Mouse (Mus musculus) olfactory bulb, adult 2 months (tissue): ENCODE results near the gene Evc.

Source experiments
- CTCF ChIP-seq: fragments of 200-500 bp; IDR thresholded peaks from 2 replicates; pipeline ENCODE4 v1.5.1; 2012; ENCODE audit warnings: low read depth, mild to moderate bottlenecking, low read length, moderate library complexity; ENCODE audit not compliant: insufficient read depth
- POLR2A ChIP-seq: fragments of 200-500 bp; IDR thresholded peaks from 2 replicates; pipeline ENCODE4 v1.6.1; 2012; ENCODE audit warnings: mild to moderate bottlenecking, low read depth, low read length, moderate library complexity; ENCODE audit not compliant: insufficient read depth

DNA sequence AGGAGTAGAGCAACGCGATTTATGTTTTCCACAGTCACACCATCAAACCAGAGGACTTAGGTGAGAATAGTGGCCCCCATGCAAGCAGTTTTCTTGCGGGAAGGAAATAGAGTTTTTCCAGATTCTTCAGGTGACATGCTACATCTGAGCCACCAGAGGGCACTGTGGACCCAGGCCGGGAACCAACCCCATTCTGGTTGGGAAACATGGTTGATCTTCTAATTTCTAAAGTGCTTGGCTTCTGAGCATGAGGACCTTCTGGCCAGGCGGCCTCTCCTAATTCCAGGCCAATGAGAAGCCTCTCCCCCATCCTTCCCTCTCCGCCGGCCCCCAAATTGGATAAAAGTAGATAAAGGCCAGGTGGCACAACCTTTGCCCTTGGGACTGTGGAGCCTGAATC lies 38.3 kb downstream of the Evc start:
- TF ChIP-seq POLR2A (no peak), CTCF (peak; percentile 43; the same call in 1 of the 2 replicates)
